Comparison of ENCODE assay signal across 26 mouse cellular contexts in genomic region chr2:160768997-160769396, GRCm38 (mm10). TPM values are rescaled to one million over a fixed set of nuclear protein-coding genes. Genes with fewer than 3 reads are reported as not detected.
DNase-seq lines count a peak whose midpoint lies in the region; ATAC-seq lines count a peak whose summit lies in the region.
"Had no signal": no experiment of that assay in that cellular context is flagged by ENCODE, and none has a peak within 500 bp of the region (broad histone marks: within the 10 kb centered on the region; RNA-seq: fewer than 3 reads in every experiment).

No protein-coding gene starts in this region.

- no peak overlapping the region for H3K27ac ChIP-seq in hindbrain, embryonic 13.5 days
- H3K27ac ChIP-seq in hindbrain, embryonic 14.5 days: no peak overlapping the region
- H3K27ac ChIP-seq: embryonic facial prominence, embryonic 15.5 days; forebrain, embryonic 10.5 days; forebrain, embryonic 15.5 days; heart, embryonic 15.5 days; hindbrain, embryonic 10.5 days had no signal

- no peaks in the 10 kb centered on the region; the same call in 1 of the 2 replicates for H3K4me1 ChIP-seq in hindbrain, embryonic 13.5 days (replicated peaks)
- H3K4me1 ChIP-seq in hindbrain, embryonic 14.5 days (replicated peaks; ENCODE audit: control insufficient read depth, insufficient read depth, low read length): no peaks in the 10 kb centered on the region
- H3K4me1 ChIP-seq: embryonic facial prominence, embryonic 15.5 days; forebrain, embryonic 15.5 days had no signal

- H3K4me2 ChIP-seq in hindbrain, embryonic 13.5 days: no peak overlapping the region
- H3K4me2 ChIP-seq in hindbrain, embryonic 14.5 days (replicated peaks): no peak overlapping the region
- H3K4me2 ChIP-seq: embryonic facial prominence, embryonic 15.5 days; forebrain, embryonic 15.5 days; heart, embryonic 15.5 days had no signal

- peaks cover 39% of the 10 kb centered on the region for H3K36me3 ChIP-seq in hindbrain, embryonic 13.5 days
- H3K36me3 ChIP-seq in hindbrain, embryonic 14.5 days (replicated peaks; ENCODE audit: control insufficient read depth, insufficient read depth): peaks cover 21% of the 10 kb centered on the region

- no peaks in the 10 kb centered on the region for H3K27me3 ChIP-seq in hindbrain, embryonic 13.5 days
- no peaks in the 10 kb centered on the region for H3K27me3 ChIP-seq in hindbrain, embryonic 14.5 days (ENCODE audit: control insufficient read depth, insufficient read depth, low read length)
- H3K27me3 ChIP-seq: CH12.LX; embryonic facial prominence, embryonic 15.5 days; forebrain, embryonic 15.5 days; heart, embryonic 15.5 days; Patski had no signal

- no peak overlapping the region for H3K4me3 ChIP-seq in hindbrain, embryonic 13.5 days
- H3K4me3 ChIP-seq in hindbrain, embryonic 14.5 days (replicated peaks; ENCODE audit: low read length): no peak overlapping the region
- H3K4me3 ChIP-seq: embryonic facial prominence, embryonic 15.5 days; erythroblast, embryonic 14.5 days; forebrain, embryonic 10.5 days; forebrain, embryonic 15.5 days; heart, adult 2 months; heart, embryonic 15.5 days; hindbrain, embryonic 10.5 days had no signal

- H3K9ac ChIP-seq in hindbrain, embryonic 13.5 days: no peak overlapping the region
- H3K9ac ChIP-seq in hindbrain, embryonic 14.5 days: no peak overlapping the region
- H3K9ac ChIP-seq: embryonic facial prominence, embryonic 15.5 days; forebrain, embryonic 15.5 days; heart, embryonic 15.5 days had no signal

- ATAC-seq in hindbrain, embryonic 13.5 days (ENCODE audit: low FRiP score): peak; percentile 38; the same call in 1 of the 2 replicates
- no peak for ATAC-seq in hindbrain, embryonic 14.5 days (ENCODE audit: low FRiP score)
- ATAC-seq: activated CD4-positive, CD25-positive, alpha-beta regulatory T cell, adult 4 months; forebrain, embryonic 15.5 days; hindbrain, embryonic 16.5 days; inflammation-experienced regulatory T-cells, adult 6 months; intestine, postnatal 0 days; Patski had no signal

- no peaks in the 10 kb centered on the region for H3K9me3 ChIP-seq in hindbrain, embryonic 13.5 days
- H3K9me3 ChIP-seq in hindbrain, embryonic 14.5 days (ENCODE audit: control insufficient read depth, low read length): no peaks in the 10 kb centered on the region
- H3K9me3 ChIP-seq: embryonic facial prominence, embryonic 15.5 days; forebrain, embryonic 10.5 days; forebrain, embryonic 15.5 days; heart, embryonic 15.5 days; hindbrain, embryonic 10.5 days had no signal

- 98% methylated on average over 2 of the region's 2 CpGs for WGBS in hindbrain, embryonic 13.5 days
- WGBS in hindbrain, embryonic 14.5 days: 89% methylated on average over 2 of the region's 2 CpGs

- DNase-seq in gastrocnemius, postnatal 10 days: peak; percentile 2
- DNase-seq in gastrocnemius, postnatal 14 days: no peak
- no peak for DNase-seq in hindbrain, embryonic 14.5 days (ENCODE audit: low spot score)
- peak; percentile 2 for DNase-seq in thymus, postnatal 14 days
- no peak for DNase-seq in thymus, postnatal 25 days
- DNase-seq in cerebellum, postnatal 14 days: no peak
- DNase-seq: adrenal gland, postnatal 25 days; cerebellum, adult 2 months; cerebellum, postnatal 10 days; embryo, embryonic 11 days; gastrocnemius, postnatal 36 days; heart, adult 2 months; heart, postnatal 14 days had no signal

- intact Hi-C loops in gastrocnemius, postnatal 14 days (cut with DNase I; ENCODE audit: low total_unique reads): no loop called here

RNA-seq across cellular contexts. Expression of gene Plcg1, which starts 37.9 kb away (rescaled TPM):
- 10 to 100 TPM; 43.3 to 64.5 TPM for total RNA-seq in gastrocnemius, postnatal 10 days (2021)
- 10 to 100 TPM; 28.5 to 36.3 TPM for total RNA-seq in gastrocnemius, postnatal 14 days (2021)
- 67.9 and 68.8 TPM in 2 replicates for polyA plus RNA-seq in hindbrain, embryonic 13.5 days (2015; fragmentation: Nextera tagmentation; extraction: Ambion mirVana)
- 56.3 and 62.8 TPM in 2 replicates for polyA plus RNA-seq in hindbrain, embryonic 14.5 days (2014; fragmentation: Nextera tagmentation; extraction: Ambion mirVana)

Comparison
In these comparisons a context has a peak if more than half of its experiments do, and no peak if none do; other contexts are left out.
1. DNase-seq: peak in gastrocnemius, postnatal 10 days (single experiment) and thymus, postnatal 14 days (single experiment); none in gastrocnemius, postnatal 14 days (single experiment), hindbrain, embryonic 14.5 days (single experiment), thymus, postnatal 25 days (single experiment) and cerebellum, postnatal 14 days (0 of 2).